8 mouse cellular contexts compared by ENCODE assay signal in the genomic region with DNA sequence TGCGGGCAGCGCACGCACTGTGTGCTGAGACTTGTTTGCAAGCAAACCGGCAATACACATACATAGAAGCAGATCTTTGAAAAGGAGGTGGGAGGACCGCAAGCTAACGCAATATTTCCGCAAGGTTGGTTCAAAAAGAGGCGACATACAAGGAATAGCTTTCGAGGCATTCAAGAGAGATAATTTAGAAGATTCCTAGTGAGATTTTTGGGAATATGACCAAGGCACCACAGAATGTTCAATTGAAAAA. TPM values are rescaled to one million over a fixed set of nuclear protein-coding genes. Genes with fewer than 3 reads are reported as not detected.
DNase-seq lines count a peak whose midpoint lies in the region; ATAC-seq and TF ChIP-seq lines count a peak whose summit lies in the region.

No protein-coding gene starts in this region.

- no peaks in the 10 kb centered on the region for H3K27me3 ChIP-seq in heart, embryonic 16.5 days (ENCODE audit: control insufficient read depth, insufficient read depth, low read length)
- no peaks in the 10 kb centered on the region for H3K27me3 ChIP-seq in Patski
- no peaks in the 10 kb centered on the region for H3K27me3 ChIP-seq in hindbrain, embryonic 14.5 days (ENCODE audit: control insufficient read depth, insufficient read depth, low read length)
- H3K27me3 ChIP-seq in midbrain, embryonic 12.5 days = no peaks in the 10 kb centered on the region

- H3K9me3 ChIP-seq in heart, embryonic 16.5 days (replicated peaks; ENCODE audit: control insufficient read depth, low read length) = no peaks in the 10 kb centered on the region
- no peaks in the 10 kb centered on the region for H3K9me3 ChIP-seq in hindbrain, embryonic 14.5 days (ENCODE audit: control insufficient read depth, low read length)
- H3K9me3 ChIP-seq in midbrain, embryonic 12.5 days = no peaks in the 10 kb centered on the region

- peak overlapping the region; percentile 75 for H3K4me3 ChIP-seq in heart, embryonic 16.5 days (ENCODE audit: low read length)
- H3K4me3 ChIP-seq in hindbrain, embryonic 14.5 days (replicated peaks; ENCODE audit: low read length) = peak overlapping the region; percentile 67
- H3K4me3 ChIP-seq in midbrain, embryonic 12.5 days = peak overlapping the region; percentile 69

- no peak for DNase-seq in heart, postnatal 10 days
- no peak for DNase-seq in Patski (ENCODE audit: low read depth, low spot score)
- DNase-seq in hindbrain, embryonic 14.5 days (ENCODE audit: low spot score) = no peak
- DNase-seq in Muller cell, postnatal 12 days (ENCODE audit: inconsistent ontology term) = no peak
- DNase-seq in cerebellum, adult 9-11 months = no peak
- no peak for DNase-seq in left cerebral cortex, postnatal 14 days (ENCODE audit: low spot score in 2 of 2)

- H3K36me3 ChIP-seq in heart, embryonic 16.5 days (ENCODE audit: control insufficient read depth, insufficient read depth) = no peaks in the 10 kb centered on the region
- H3K36me3 ChIP-seq in hindbrain, embryonic 14.5 days (replicated peaks; ENCODE audit: control insufficient read depth, insufficient read depth) = no peaks in the 10 kb centered on the region
- 0 out of 2 replicates have a peak, but pooled peaks cover 2% of the 10 kb centered on the region for H3K36me3 ChIP-seq in midbrain, embryonic 12.5 days

- H3K4me2 ChIP-seq in heart, embryonic 16.5 days (ENCODE audit: low read depth, low read length) = peak overlapping the region; percentile 88
- H3K4me2 ChIP-seq in hindbrain, embryonic 14.5 days (replicated peaks) = peak overlapping the region; percentile 87
- peak overlapping the region; percentile 91 for H3K4me2 ChIP-seq in midbrain, embryonic 12.5 days (replicated peaks)

- intact Hi-C loops in heart, postnatal 10 days (cut with DNase I) = loop anchor here (5.0 to 10.0 kb wide), 3 partner anchors 211 to 687 kb away; a partner anchor contains a TSS
- intact Hi-C loops in left cerebral cortex, postnatal 14 days (cut with DNase I) = no loop called here

- peaks cover 17% of the 10 kb centered on the region for H3K4me1 ChIP-seq in heart, embryonic 16.5 days (ENCODE audit: control insufficient read depth, insufficient read depth, low read length)
- H3K4me1 ChIP-seq in hindbrain, embryonic 14.5 days (replicated peaks; ENCODE audit: control insufficient read depth, insufficient read depth, low read length) = no peaks in the 10 kb centered on the region
- H3K4me1 ChIP-seq in midbrain, embryonic 12.5 days = peaks cover 13% of the 10 kb centered on the region; the same call in 1 of the 2 replicates

- no peak for ATAC-seq in heart, embryonic 16.5 days (replicated peaks; ENCODE audit: extremely low read depth, insufficient read depth, low FRiP score)
- peak; percentile 14 for ATAC-seq in Patski
- no peak for ATAC-seq in hindbrain, embryonic 14.5 days (ENCODE audit: low FRiP score)
- no peak for ATAC-seq in midbrain, embryonic 12.5 days (ENCODE audit: low FRiP score, low read depth)

- peak overlapping the region; percentile 6 for H3K27ac ChIP-seq in heart, embryonic 16.5 days (ENCODE audit: low read length)
- H3K27ac ChIP-seq in hindbrain, embryonic 14.5 days = no peak overlapping the region
- 0 out of 2 replicates have a peak overlapping the region, but pooled peaks have one; percentile 36 for H3K27ac ChIP-seq in midbrain, embryonic 12.5 days (replicated peaks)

- H3K9ac ChIP-seq in heart, embryonic 16.5 days (ENCODE audit: low read length) = peak overlapping the region; percentile 82
- H3K9ac ChIP-seq in hindbrain, embryonic 14.5 days = peak overlapping the region; percentile 63
- peak overlapping the region; percentile 67 for H3K9ac ChIP-seq in midbrain, embryonic 12.5 days (replicated peaks)

- in situ Hi-C loops in Patski (cut with MboI; ENCODE audit: low pct_unique_long_range_greater_than_20kb) = no loop called here

- POLR2A ChIA-PET in Patski (lab: Charles Lee) = no interaction called here

- no peak for TF ChIP-seq CTCF in Patski (IDR thresholded peaks at IDR 0.05)

- WGBS in heart, embryonic 16.5 days = 5% methylated on average over 9 of the region's 9 CpGs
- WGBS in hindbrain, embryonic 14.5 days = 7% methylated on average over 9 of the region's 9 CpGs
- 9% methylated on average over 9 of the region's 9 CpGs for WGBS in midbrain, embryonic 12.5 days

- CTCF ChIA-PET in Patski (lab: Charles Lee) = interaction anchor here (1.1 to 1.3 kb wide), 2 partner anchors 50 to 427 kb away, joined by 3 to 6 read pairs; no protein-coding TSS in a partner anchor

RNA-seq across cellular contexts. Expression of a gene that starts 0.5 kb away (rescaled TPM):
- polyA plus RNA-seq in heart, embryonic 16.5 days (2015; fragmentation: Nextera tagmentation; extraction: Ambion mirVana) = 0.88 and 0.95 TPM in 2 replicates
- under 1 TPM; 0.67 to 0.94 TPM for total RNA-seq in heart, postnatal 10 days (2021)
- polyA plus RNA-seq in Patski (2021) = 2.5 TPM
- polyA plus RNA-seq in hindbrain, embryonic 14.5 days (2014; fragmentation: Nextera tagmentation; extraction: Ambion mirVana) = 0.17 and 0.89 TPM in 2 replicates
- 1.3 and 2.0 TPM in 2 replicates for polyA plus RNA-seq in midbrain, embryonic 12.5 days (2016; fragmentation: Nextera tagmentation; extraction: Ambion mirVana)
- 1 to 10 TPM; 1.1 to 1.7 TPM for total RNA-seq in left cerebral cortex, postnatal 14 days (2021)
